Mouse (Mus musculus): Measurements from ENCODE around the gene Gm33815. TPM values are rescaled to one million over a fixed set of nuclear protein-coding genes. Genes with fewer than 3 reads are reported as not detected.
"Not testable (repeated sequence)": the region's sequence is repeated elsewhere in the genome, so short reads cannot be mapped to it uniquely, and the experiment has no call there.

The Gm33815 gene
- polyA plus RNA-seq (2016; fragmentation: Nextera tagmentation; extraction: Ambion mirVana), result not detected in 2 replicates

DNA sequence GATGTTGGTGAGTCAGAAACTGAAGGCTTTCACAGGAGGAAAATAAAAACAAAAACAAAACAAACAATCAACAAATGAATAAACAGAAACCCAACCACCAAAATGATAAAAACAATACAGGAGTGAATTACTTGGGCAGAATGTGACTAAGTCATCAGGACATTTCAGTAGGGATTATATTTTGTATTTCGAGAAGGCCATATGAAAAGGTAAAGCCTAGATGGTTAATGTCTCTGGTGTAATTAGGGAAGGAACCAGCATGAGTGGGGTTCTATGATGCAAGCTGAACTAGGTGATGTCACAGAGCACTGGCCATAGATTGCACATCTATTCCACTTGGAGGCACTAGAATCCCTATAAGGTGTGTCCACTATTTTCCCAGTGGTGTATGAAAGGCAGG, at the start of gene Gm33815:
Gene Gm33815 (plus strand): TSS at position 301 of the 400 bp plus-strand sequence.
- not testable (repeated sequence) for H3K9me3 ChIP-seq; H3K4me3 ChIP-seq; H3K4me1 ChIP-seq; H3K4me2 ChIP-seq (replicated peaks); H3K27ac ChIP-seq; ATAC-seq (ENCODE audit: insufficient number of reproducible peaks, insufficient read depth, low FRiP score, low TSS enrichment); H3K27me3 ChIP-seq; H3K36me3 ChIP-seq; H3K9ac ChIP-seq
- no CpG with 5 or more reads among the region's 1 CpGs for WGBS

Measured in embryonic facial prominence, embryonic 12.5 days (tissue).